Mouse (Mus musculus): Measurements from ENCODE around the gene Mlkl. TPM values are rescaled to one million over a fixed set of nuclear protein-coding genes. Genes with fewer than 3 reads are reported as not detected.
"Not testable (repeated sequence)": the region's sequence is repeated elsewhere in the genome, so short reads cannot be mapped to it uniquely, and the experiment has no call there.

Mlkl gene
- polyA plus RNA-seq, 1 experiment from 2014 or later = 5.9 TPM

DNA sequence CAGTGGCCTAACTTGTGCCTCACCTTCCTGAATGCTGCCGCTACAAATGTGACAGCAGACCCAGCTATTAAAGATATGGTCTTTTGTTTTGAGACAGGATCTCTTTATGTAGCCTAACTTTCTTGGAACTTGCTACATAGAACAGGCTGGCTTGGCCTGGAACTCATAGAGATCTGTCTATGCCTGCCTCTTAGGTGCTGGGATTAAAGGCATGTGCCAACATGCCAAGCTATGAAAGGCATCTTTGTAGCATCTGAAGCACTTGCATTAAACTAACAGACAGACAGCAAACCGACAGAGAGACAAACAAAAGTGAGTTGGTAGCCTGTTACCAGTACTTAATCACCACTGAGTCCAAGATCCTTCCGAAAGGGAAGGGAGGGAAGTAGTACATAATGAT is 55.9 kb downstream of the Mlkl start:
- H3K36me3 ChIP-seq (ENCODE audit: control insufficient read depth, insufficient read depth, low read length) = peaks cover 63% of the 10 kb centered on the region
- no peak overlapping the region for H3K4me3 ChIP-seq (ENCODE audit: low read length)
- H3K27me3 ChIP-seq (ENCODE audit: control insufficient read depth, insufficient read depth, low read depth, low read length) = no peaks in the 10 kb centered on the region
- WGBS = 91% methylated on average over 3 of the region's 3 CpGs
- ATAC-seq (ENCODE audit: low read depth) = no peak
- no peak overlapping the region for H3K27ac ChIP-seq (ENCODE audit: low read length)
- no peak overlapping the region for H3K4me2 ChIP-seq (ENCODE audit: low read depth, low read length)
- no peaks in the 10 kb centered on the region for H3K9me3 ChIP-seq (ENCODE audit: control insufficient read depth, low read length)
- no peak overlapping the region for H3K9ac ChIP-seq (ENCODE audit: low read length)
- no peaks in the 10 kb centered on the region for H3K4me1 ChIP-seq (replicated peaks; ENCODE audit: control insufficient read depth, insufficient read depth, low read length)

- Histone ChIP-seq H3K27ac (ENCODE audit: low read length) (no peak overlapping the region), H3K4me2 (ENCODE audit: low read depth, low read length) (no peak overlapping the region), H3K9me3 (ENCODE audit: control insufficient read depth, low read length) (no peaks in the 10 kb centered on the region), H3K4me3 (ENCODE audit: low read length) (no peak overlapping the region), H3K36me3 (ENCODE audit: control insufficient read depth, insufficient read depth, low read length) (peaks cover 11% of the 10 kb centered on the region; the same call in 1 of the 2 replicates), H3K27me3 (ENCODE audit: control insufficient read depth, insufficient read depth, low read depth, low read length) (no peaks in the 10 kb centered on the region), H3K9ac (ENCODE audit: low read length) (no peak overlapping the region), H3K4me1 (replicated peaks; ENCODE audit: control insufficient read depth, insufficient read depth, low read length) (no peaks in the 10 kb centered on the region)
- 72% methylated on average over 2 of the region's 2 CpGs for WGBS
- ATAC-seq (ENCODE audit: low read depth) = no peak
Measured at GRCm38 (mm10) chr8:111268277-111268676, 69.7 kb downstream of the Mlkl start.

GRCm38 (mm10) chr8:111266161-111266560 is 71.8 kb downstream of the Mlkl start:
- not testable (repeated sequence) for H3K36me3 ChIP-seq (ENCODE audit: control insufficient read depth, insufficient read depth, low read length); H3K27ac ChIP-seq (ENCODE audit: low read length); H3K4me1 ChIP-seq (replicated peaks; ENCODE audit: control insufficient read depth, insufficient read depth, low read length); ATAC-seq (ENCODE audit: low read depth); H3K9me3 ChIP-seq (ENCODE audit: control insufficient read depth, low read length); H3K4me3 ChIP-seq (ENCODE audit: low read length); H3K27me3 ChIP-seq (ENCODE audit: control insufficient read depth, insufficient read depth, low read depth, low read length); H3K4me2 ChIP-seq (ENCODE audit: low read depth, low read length); H3K9ac ChIP-seq (ENCODE audit: low read length)
- WGBS = 69% methylated on average over 7 of the region's 7 CpGs

DNA sequence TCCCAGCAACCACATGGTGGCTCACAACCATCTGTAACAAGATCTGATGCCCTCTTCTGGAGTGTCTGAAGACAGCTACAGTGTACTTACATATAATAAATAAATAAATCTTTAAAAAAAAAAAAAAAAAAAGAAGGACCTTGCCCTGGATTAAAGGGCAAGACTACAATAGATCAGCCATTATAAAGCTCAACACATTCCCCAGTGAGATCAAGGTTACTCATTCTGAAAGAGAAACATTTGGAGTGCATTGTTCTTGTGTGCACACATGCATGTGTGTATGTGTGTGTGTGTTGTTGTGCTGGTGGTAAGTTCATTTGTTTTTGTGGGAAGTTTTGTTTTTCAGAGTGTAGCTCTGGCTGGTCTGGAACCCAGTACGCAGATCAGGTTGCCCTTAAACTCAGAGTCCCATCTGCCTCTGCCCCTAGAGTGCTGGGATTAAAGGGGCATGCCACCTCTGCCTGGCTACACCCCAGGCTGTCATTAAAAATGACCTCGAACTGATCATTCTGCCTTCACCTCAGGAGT is 73.2 kb downstream of the Mlkl start:
- Histone ChIP-seq H3K27me3 (ENCODE audit: control insufficient read depth, insufficient read depth, low read depth, low read length) (no peaks in the 10 kb centered on the region), H3K36me3 (ENCODE audit: control insufficient read depth, insufficient read depth, low read length) (0 out of 2 replicates have a peak, but pooled peaks cover 2% of the 10 kb centered on the region), H3K9ac (ENCODE audit: low read length) (no peak overlapping the region), H3K27ac (ENCODE audit: low read length) (no peak overlapping the region), H3K9me3 (ENCODE audit: control insufficient read depth, low read length) (no peaks in the 10 kb centered on the region), H3K4me2 (ENCODE audit: low read depth, low read length) (no peak overlapping the region), H3K4me1 (replicated peaks; ENCODE audit: control insufficient read depth, insufficient read depth, low read length) (no peaks in the 10 kb centered on the region), H3K4me3 (ENCODE audit: low read length) (no peak overlapping the region)
- ATAC-seq (ENCODE audit: low read depth) = no peak
- WGBS = 70% methylated on average over 2 of the region's 2 CpGs

- no peak for ATAC-seq (ENCODE audit: low read depth)
- Histone ChIP-seq H3K27me3 (ENCODE audit: control insufficient read depth, insufficient read depth, low read depth, low read length) (no peaks in the 10 kb centered on the region), H3K36me3 (ENCODE audit: control insufficient read depth, insufficient read depth, low read length) (no peaks in the 10 kb centered on the region), H3K9me3 (ENCODE audit: control insufficient read depth, low read length) (no peaks in the 10 kb centered on the region), H3K4me2 (ENCODE audit: low read depth, low read length) (no peak overlapping the region), H3K4me3 (ENCODE audit: low read length) (no peak overlapping the region), H3K4me1 (replicated peaks; ENCODE audit: control insufficient read depth, insufficient read depth, low read length) (peaks cover 10% of the 10 kb centered on the region), H3K9ac (ENCODE audit: low read length) (no peak overlapping the region), H3K27ac (ENCODE audit: low read length) (no peak overlapping the region)
- WGBS = 55% methylated on average over 4 of the region's 4 CpGs
Measured at GRCm38 (mm10) chr8:111261981-111262381, 76.0 kb downstream of the Mlkl start.

Other genes with a start within 250 kb of the Mlkl start
- gene Clec18a, start 245.8 kb downstream of the Mlkl start, polyA plus RNA-seq (2015; fragmentation: Nextera tagmentation; extraction: Ambion mirVana) = not detected in 2 replicates
- 9.2 and 9.6 TPM in 2 replicates for gene Pdpr, start 243.5 kb downstream of the Mlkl start, polyA plus RNA-seq (2015; fragmentation: Nextera tagmentation; extraction: Ambion mirVana)
- gene Glg1, start 79.0 kb downstream of the Mlkl start, polyA plus RNA-seq (2015; fragmentation: Nextera tagmentation; extraction: Ambion mirVana) = 69.8 and 72.3 TPM in 2 replicates
- 63.8 and 65.7 TPM in 2 replicates for gene Rfwd3, start 38.0 kb downstream of the Mlkl start, polyA plus RNA-seq (2015; fragmentation: Nextera tagmentation; extraction: Ambion mirVana)
- 0.11 and 0.13 TPM in 2 replicates for gene Fa2h, start 55.6 kb upstream of the Mlkl start, polyA plus RNA-seq (2015; fragmentation: Nextera tagmentation; extraction: Ambion mirVana)
- gene Wdr59, start 183.9 kb upstream of the Mlkl start, polyA plus RNA-seq (2015; fragmentation: Nextera tagmentation; extraction: Ambion mirVana) = 6.1 and 6.8 TPM in 2 replicates
- 18.3 and 19.0 TPM in 2 replicates for gene Znrf1, start 197.9 kb upstream of the Mlkl start, polyA plus RNA-seq (2015; fragmentation: Nextera tagmentation; extraction: Ambion mirVana)

All from lung, embryonic 16.5 days (tissue).